Mouse (Mus musculus): ENCODE measurements around the gene Mylk.

- TF ChIP-seq POLR2A (IDR thresholded peaks at IDR 0.05; ENCODE audit: extremely low read depth, insufficient read depth, low read length) (no peak), CTCF (IDR thresholded peaks at IDR 0.05; ENCODE audit: extremely low read depth, insufficient read depth, low read length) (no peak)
Measured at GRCm38 (mm10) chr16:34959261-34959660, 214.3 kb downstream of the Mylk start.

Data from cortical plate, adult 2 months (tissue).